Mouse (Mus musculus) stomach, postnatal 0 days (tissue): ENCODE measurements around the gene Usp43.

Experiments
- CTCF ChIP-seq: IDR thresholded peaks from 2 replicates; pipeline ENCODE4 v1.5.1; 2016; ENCODE audit warnings: antibody characterized with exemption, low read depth, mild to moderate bottlenecking, moderate library complexity
- EP300 ChIP-seq: optimal IDR thresholded peaks from 2 replicates; pipeline ENCODE3; 2016; ENCODE audit warnings: antibody characterized with exemption

DNA sequence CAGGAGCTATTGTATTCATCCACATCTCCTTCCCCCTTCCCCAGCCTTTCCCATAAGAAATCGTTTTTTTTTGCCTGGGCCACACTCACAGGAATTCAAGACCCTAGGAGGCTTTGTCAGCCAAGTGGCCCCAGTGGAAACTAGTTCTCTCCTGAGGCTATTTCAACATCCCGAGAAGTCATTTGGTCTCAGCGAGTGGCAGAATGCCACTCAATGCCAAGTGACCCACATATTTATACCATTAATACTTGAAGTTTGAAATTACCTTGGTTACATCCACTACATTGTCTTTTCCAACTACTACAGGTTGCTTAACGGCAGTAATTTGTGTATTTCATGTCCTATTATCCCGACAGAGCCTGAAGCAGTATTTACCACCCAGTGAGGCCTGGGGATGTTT lies 70.2 kb downstream of the Usp43 start:
- TF ChIP-seq CTCF (no peak), EP300 (no peak)
